Mouse (Mus musculus): ENCODE measurements around the gene Wwtr1.

GRCm38 (mm10) chr3:57425089-57425730 lies 150.5 kb downstream of the Wwtr1 start, which contains the start of gene Tm4sf4:
- TF ChIP-seq CTCF (IDR thresholded peaks at IDR 0.05; ENCODE audit: low read depth, low read length) (no peak), TAL1 (conservative IDR thresholded peaks at IDR 0.05; ENCODE audit: low read depth, low read length) (no peak), GATA1 (IDR thresholded peaks at IDR 0.05; ENCODE audit: borderline replicate concordance, low read length) (no peak)
